Mouse (Mus musculus) embryonic facial prominence, embryonic 10.5 days (tissue): Measurements from ENCODE around the gene Jag2. TPM values are rescaled to one million over a fixed set of nuclear protein-coding genes. Genes with fewer than 3 reads are reported as not detected.

Experiments used
- DNase-seq: peaks from one replicate; pipeline ENCODE4 v3.0.0-alpha.2; 2017; ENCODE audit warnings: low spot score
- H3K27ac ChIP-seq: fragments of 300-500 bp; sonication (generic); replicated peaks from 2 replicates; pipeline ENCODE4 v1.5.1; 2016; ENCODE audit warnings: mild to moderate bottlenecking
- H3K27me3 ChIP-seq: fragments of 300-500 bp; sonication (generic); replicated peaks from 2 replicates; pipeline ENCODE4 v1.6.1; 2016; ENCODE audit warnings: low read depth, mild to moderate bottlenecking; ENCODE audit not compliant: poor library complexity, severe bottlenecking
- H3K36me3 ChIP-seq: fragments of 300-500 bp; sonication (generic); replicated peaks from 2 replicates; pipeline ENCODE4 v1.6.1; 2016; ENCODE audit warnings: mild to moderate bottlenecking, moderate library complexity
- H3K4me1 ChIP-seq: fragments of 300-500 bp; sonication (generic); 2 replicates; pipeline ENCODE4 v1.6.1; 2016
- H3K4me3 ChIP-seq: fragments of 300-500 bp; sonication (generic); 2 replicates; pipeline ENCODE4 v1.5.1; 2016; ENCODE audit warnings: mild to moderate bottlenecking, moderate library complexity
- H3K9me3 ChIP-seq: fragments of 300-500 bp; sonication (generic); 2 replicates; pipeline ENCODE4 v1.6.1; 2016; ENCODE audit warnings: mild to moderate bottlenecking
- WGBS: fragments of 180-500 bp; shearing (Covaris S2); methylation state at CpG from one replicate; pipeline ENCODE4 v1.1.7; 2016; 5-methylcytosine and 5-hydroxymethylcytosine counted together
- polyA plus RNA-seq: library from polyadenylated mRNA; unstranded; fragments of >200 nt; fragmentation: Nextera tagmentation; extraction: Ambion mirVana; gene quantifications from 2 replicates; pipeline ENCODE4 v1.2.1, GENCODE M21; 2016

Jag2 gene
- polyA plus RNA-seq, 1 experiment from 2014 or later, result 5.3 TPM

DNA sequence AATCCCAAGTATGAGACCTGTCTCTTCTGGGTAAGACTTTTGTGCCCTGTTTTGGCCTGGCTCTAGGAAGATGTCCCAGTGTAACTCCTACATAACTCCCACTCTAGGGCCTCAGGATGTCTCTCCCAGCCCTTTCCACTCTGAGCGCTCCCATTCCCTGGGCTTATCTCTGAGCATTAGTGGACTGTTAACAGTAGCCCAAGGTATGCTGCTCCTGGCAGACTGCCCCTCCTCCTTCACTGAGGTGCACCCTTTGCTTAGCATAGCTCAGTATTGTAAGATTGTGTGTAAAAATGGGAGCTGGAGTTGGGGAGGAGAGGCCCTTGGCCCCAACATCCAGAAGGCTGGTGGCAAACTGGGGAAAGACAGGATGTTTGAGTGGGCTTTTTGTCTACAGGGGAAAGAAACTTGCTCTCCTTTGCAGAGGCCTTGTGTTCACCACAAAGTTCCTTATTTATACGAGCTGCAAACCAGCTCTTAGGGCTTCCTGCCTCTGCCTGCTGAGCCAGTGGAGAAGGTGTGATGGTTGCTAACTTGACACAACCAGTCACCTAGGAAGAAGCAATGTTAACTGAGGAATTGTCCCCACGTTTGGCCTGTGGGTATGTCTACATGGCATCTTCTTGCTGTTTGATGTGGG, 23.5 kb upstream of the Jag2 start:
- H3K27ac ChIP-seq, result 0 out of 2 replicates have a peak overlapping the region, but pooled peaks have one; percentile 14
- no peaks in the 10 kb centered on the region for H3K9me3 ChIP-seq
- H3K36me3 ChIP-seq, result peaks cover 14% of the 10 kb centered on the region
- peaks cover 7% of the 10 kb centered on the region; the same call in 1 of the 2 replicates for H3K27me3 ChIP-seq
- 77% methylated on average over 3 of the region's 3 CpGs for WGBS
- no peak overlapping the region for H3K4me3 ChIP-seq
- no peak for DNase-seq
- peaks cover 43% of the 10 kb centered on the region for H3K4me1 ChIP-seq

DNA sequence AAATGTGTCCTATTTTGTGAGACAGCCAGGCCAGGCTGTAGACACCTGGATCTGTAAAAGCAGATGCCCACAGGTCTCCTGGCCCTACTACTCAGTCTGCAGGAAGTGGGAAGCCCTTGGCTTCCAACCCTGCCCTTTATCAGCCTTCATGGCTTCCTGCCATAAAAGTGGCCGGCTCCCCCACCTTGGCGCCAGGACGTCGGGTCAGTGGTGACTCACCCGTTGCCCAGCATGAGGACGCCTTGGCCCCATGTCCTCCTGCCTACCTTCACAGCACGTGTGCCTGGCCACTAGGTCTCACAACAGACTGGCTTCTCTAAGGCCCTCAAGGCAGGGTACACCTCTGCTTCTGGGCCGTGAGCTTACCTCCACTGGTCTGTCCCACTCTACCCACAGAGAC, 22.9 kb upstream of the Jag2 start:
- Histone ChIP-seq H3K27ac (0 out of 2 replicates have a peak overlapping the region, but pooled peaks have one; percentile 14), H3K9me3 (no peaks in the 10 kb centered on the region), H3K36me3 (peaks cover 8% of the 10 kb centered on the region), H3K27me3 (peaks cover 7% of the 10 kb centered on the region; the same call in 1 of the 2 replicates), H3K4me1 (peaks cover 49% of the 10 kb centered on the region), H3K4me3 (no peak overlapping the region)
- no peak for DNase-seq
- 78% methylated on average over 8 of the region's 8 CpGs for WGBS

DNA sequence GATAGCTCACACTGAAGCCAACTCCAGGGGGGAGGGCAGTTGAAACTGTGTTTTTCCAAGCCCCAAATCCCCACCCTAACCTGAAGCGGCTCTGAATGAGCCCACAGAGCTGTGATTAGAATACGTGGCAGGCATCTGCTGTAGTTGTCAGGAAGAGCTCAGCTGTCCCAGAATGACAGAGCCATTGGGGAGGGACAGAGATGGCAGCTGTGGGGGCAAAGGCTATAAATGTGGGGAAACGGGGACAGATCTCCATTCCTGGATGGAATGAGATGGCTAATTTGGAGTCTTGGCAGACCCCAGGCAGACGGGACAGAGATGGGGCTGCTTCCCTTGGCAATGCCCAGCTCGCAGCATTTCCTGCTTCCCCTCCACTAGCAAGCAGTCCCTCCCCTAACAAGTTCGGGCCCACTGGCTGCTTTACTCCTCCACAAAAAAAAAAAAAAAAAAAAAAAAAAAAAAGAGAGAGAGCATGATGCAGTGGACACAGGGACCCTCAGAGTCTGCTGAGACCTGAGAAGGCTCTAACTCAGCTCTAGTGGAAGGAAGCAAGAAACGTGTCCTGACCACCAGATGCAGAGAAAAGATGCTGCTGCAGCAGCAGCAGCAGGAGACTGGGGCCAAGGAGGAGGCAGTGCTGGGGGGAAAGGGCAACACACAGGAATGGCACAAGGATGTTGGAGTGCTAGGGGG, 21.7 kb upstream of the Jag2 start:
- Histone ChIP-seq H3K4me3 (peak overlapping the region; percentile 74; the same call in 1 of the 2 replicates), H3K4me1 (peaks cover 54% of the 10 kb centered on the region), H3K9me3 (no peaks in the 10 kb centered on the region), H3K36me3 (0 out of 2 replicates have a peak, but pooled peaks cover under 1% of the 10 kb centered on the region), H3K27me3 (peaks cover 7% of the 10 kb centered on the region; the same call in 1 of the 2 replicates), H3K27ac (peak overlapping the region; percentile 97)
- 25% methylated on average over 7 of the region's 7 CpGs for WGBS
- no peak for DNase-seq

DNA sequence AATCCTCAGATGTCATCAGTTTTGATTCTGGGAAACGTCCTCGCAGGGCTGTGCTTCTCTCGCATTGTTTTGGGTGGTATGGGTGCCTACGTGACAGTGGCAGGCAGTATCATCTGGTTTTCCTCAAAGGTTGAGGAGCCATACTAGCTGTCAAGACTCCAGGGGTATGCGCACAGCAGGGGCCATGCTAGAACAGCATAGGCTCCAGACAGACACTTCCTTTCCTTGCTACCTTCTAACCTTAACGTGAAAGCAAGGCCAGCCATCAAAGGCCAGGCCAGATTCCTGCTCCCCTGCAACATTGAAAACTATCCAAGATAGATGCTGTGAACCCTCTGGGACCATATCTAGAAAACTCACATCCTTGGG, 21.2 kb upstream of the Jag2 start:
- peak; percentile 39 for DNase-seq
- H3K27ac ChIP-seq, result peak overlapping the region; percentile 97
- H3K4me3 ChIP-seq, result peak overlapping the region; percentile 74
- H3K27me3 ChIP-seq, result peaks cover 7% of the 10 kb centered on the region; the same call in 1 of the 2 replicates
- H3K4me1 ChIP-seq, result peaks cover 54% of the 10 kb centered on the region
- no peaks in the 10 kb centered on the region for H3K36me3 ChIP-seq
- no peaks in the 10 kb centered on the region for H3K9me3 ChIP-seq
- 10% methylated on average over 6 of the region's 6 CpGs for WGBS

DNA sequence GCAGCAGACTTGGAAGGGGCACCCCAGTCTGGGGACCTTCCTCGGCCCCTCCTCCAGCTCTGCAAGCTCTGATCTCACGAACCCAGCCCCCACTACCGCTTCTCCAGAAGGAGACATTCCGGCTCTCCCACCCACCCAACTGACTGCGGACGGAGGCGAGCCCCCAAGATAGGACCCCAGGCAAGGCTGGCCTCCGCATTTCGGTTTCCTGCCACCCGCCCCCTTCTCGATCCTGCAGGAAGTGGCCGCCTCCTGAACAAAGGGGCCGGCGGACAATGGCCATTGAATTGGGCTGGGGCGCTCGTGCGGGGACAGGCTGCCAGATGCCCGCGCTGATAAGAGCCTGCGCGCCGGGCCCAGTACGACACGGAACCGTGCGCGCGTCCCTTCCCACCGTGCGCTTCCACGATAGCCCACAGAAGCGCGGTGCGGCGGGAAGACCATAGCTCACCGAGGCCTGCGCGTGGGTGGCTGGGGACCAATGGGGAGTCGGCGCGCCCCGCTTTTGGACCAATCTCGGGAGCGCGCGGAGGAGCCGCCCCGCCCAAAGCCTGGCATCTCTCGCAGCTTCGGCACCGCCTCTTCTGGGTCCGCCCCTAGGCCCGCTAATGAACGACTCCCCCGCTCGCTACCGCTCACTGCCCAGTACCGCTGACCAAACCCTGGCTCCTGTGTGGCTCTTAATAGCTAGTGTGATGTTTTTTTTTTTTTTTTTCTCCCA, 20.6 kb upstream of the Jag2 start:
- under 1% methylated on average over 58 of the region's 58 CpGs for WGBS
- DNase-seq, result peak; percentile 93
- Histone ChIP-seq H3K4me1 (peaks cover 54% of the 10 kb centered on the region), H3K27me3 (peaks cover 7% of the 10 kb centered on the region; the same call in 1 of the 2 replicates), H3K9me3 (no peaks in the 10 kb centered on the region), H3K36me3 (no peaks in the 10 kb centered on the region), H3K27ac (peak overlapping the region; percentile 97), H3K4me3 (peak overlapping the region; percentile 74)

DNA sequence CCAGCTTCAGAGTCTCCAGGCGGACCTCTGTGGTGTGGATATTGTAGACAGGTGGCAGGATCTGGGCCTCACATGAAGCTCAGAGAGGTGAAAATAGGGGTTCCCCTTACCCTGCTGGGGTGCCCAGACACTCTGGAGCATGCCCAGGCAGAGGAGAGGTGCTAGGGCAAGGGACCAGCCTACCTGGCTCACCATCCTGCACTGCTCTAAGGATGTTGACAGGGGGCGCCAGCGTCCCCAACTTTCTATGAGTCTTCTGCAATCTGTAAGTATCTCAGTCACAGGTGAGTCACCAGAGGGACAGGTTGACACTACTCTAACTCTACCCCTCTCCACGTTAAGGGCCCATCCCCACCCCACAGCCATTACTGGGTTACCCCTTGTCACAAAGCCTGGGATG, 17.7 kb upstream of the Jag2 start:
- peak; percentile 36 for DNase-seq
- Histone ChIP-seq H3K9me3 (no peaks in the 10 kb centered on the region), H3K4me1 (peaks cover 52% of the 10 kb centered on the region), H3K27ac (0 out of 2 replicates have a peak overlapping the region, but pooled peaks have one; percentile 27), H3K4me3 (no peak overlapping the region), H3K36me3 (no peaks in the 10 kb centered on the region), H3K27me3 (peaks cover 14% of the 10 kb centered on the region; the same call in 1 of the 2 replicates)
- WGBS, result 26% methylated on average over 4 of the region's 4 CpGs

DNA sequence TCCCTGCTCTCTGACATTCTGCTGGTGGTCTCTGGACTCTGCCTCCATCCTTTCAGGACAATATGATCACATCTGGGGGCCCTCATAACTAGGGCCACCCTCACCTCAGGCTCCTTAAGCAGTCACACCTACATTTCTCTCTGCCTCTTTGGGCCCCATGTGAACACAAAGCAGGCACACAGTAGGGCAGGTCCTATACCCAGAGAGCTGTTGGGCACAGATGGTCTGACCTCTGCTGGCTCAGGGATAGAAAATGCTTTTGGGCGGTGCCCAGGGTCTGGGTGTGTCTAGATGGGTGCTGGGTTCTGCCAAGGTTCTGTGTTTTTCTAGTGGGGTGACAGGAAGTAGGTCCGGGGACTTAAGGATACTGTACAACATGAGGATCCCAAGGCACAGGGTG, 14.1 kb upstream of the Jag2 start:
- no peaks in the 10 kb centered on the region for H3K36me3 ChIP-seq
- H3K27me3 ChIP-seq, result peaks cover 17% of the 10 kb centered on the region; the same call in 1 of the 2 replicates
- peaks cover 53% of the 10 kb centered on the region for H3K4me1 ChIP-seq
- 81% methylated on average over 2 of the region's 2 CpGs for WGBS
- H3K4me3 ChIP-seq, result no peak overlapping the region
- no peak for DNase-seq
- no peaks in the 10 kb centered on the region for H3K9me3 ChIP-seq
- H3K27ac ChIP-seq, result no peak overlapping the region

DNA sequence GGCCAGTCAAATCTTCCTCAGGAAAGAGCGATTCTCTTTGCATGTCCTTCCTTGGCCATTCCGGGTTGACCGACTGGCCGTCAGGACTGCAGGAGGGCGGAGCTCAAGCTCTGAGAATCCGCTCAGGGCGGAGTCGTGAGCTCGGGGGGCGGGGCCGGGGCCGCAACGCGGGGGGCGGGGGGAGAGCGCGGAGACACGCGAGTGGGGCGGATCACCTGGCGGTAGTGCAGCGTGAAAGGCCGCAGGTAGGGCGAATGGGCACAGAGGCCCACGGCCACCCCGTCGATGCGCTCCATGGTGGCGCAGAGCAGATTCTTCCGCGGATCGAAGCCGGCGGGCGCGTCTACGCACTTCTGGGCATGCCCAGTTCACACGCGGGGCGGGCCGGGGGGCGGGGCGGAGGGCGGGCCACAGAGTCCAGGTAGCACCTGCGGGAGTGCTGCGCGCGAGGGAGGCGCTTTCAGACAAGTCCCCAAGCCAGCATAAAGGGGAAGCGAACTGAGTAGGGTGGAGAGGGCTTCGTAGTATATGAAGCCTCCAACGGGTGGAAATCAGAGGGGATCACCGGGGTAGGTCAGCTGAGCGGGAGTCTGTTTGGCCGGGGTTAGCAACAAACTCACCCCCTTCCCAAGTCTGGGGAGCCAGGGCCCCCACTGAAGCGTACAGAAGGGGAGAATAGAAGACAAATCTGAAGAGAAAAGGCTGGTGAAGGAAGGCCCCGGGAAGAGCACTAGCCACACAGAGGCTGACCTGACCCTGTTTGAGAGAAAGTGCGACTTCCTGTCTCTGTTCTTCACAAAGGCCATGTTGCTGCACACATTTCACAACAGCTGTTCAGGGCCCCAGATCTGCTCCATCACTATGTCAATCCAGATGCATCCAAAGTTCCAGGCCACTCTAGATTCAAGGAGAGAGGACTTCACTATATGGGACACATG, 12.5 kb upstream of the Jag2 start, which contains the start of gene Nudt14:
Nudt14 (minus strand) TSS at position 349 of the 938 bp plus-strand sequence.
- Histone ChIP-seq H3K4me3 (peak within 1 kb of the TSS; percentile 87), H3K36me3 (no peaks in the 10 kb centered on the region), H3K27me3 (peaks cover 17% of the 10 kb centered on the region; the same call in 1 of the 2 replicates), H3K9me3 (no peaks in the 10 kb centered on the region), H3K27ac (peak within 1 kb of the TSS; percentile 97), H3K4me1 (peaks cover 54% of the 10 kb centered on the region)
- 2% methylated on average over 57 of the region's 58 CpGs for WGBS
- peak; percentile 88 for DNase-seq

DNA sequence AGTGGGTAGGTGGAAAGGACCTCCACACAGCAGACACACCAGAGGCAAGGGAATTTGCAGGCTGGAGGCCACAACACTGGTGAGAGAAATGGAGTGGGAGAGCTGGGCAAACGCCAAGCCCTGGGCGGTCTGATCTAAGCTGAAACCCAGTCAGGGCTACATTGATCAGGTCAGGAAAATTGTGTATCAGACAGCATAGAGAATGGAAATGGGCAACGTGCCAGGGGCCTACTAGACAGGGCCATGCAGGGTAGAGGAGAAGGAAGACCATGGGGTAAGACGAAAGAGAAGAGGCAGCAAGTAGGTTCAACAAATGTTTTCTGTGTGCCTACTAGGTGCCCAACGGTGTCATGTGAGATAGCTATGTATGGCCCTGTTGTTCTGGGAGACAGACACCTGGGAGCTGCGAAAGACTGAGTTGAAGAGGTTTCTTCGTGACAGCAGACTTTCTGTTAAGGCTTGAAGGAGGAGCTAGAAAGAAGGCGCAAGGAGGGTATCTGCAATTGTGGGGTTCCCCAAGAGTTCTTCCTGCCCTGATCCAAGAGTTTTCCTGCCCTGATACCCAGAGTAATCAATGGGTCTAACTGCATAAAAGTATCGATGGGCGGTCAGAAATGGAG, 11.7 kb upstream of the Jag2 start:
- Histone ChIP-seq H3K9me3 (no peaks in the 10 kb centered on the region), H3K36me3 (no peaks in the 10 kb centered on the region), H3K4me1 (peaks cover 52% of the 10 kb centered on the region), H3K27ac (peak overlapping the region; percentile 97), H3K27me3 (peaks cover 17% of the 10 kb centered on the region; the same call in 1 of the 2 replicates), H3K4me3 (peak overlapping the region; percentile 87)
- WGBS, result 44% methylated on average over 10 of the region's 10 CpGs
- DNase-seq, result no peak

DNA sequence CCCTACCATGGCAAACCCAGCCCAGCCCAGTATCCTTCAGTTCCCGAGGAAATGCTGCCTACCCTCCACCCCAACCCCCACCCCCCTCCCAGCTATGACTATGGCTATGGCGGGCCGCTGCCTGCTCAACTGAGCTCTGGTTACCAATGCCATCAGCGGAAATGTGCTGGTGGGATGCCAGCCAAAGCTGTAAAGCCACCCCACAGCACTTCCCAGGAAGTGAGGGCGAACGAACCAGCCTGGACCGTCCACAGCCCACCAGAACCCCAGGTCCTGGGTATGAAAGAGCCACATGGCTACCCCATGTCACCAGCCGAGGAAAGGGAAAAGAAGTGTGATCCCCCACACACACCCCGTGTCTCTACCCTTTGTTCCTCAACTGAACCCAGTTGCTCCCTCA, 11.1 kb upstream of the Jag2 start:
- no peak for DNase-seq
- Histone ChIP-seq H3K36me3 (no peaks in the 10 kb centered on the region), H3K4me1 (peaks cover 52% of the 10 kb centered on the region), H3K9me3 (no peaks in the 10 kb centered on the region), H3K4me3 (peak overlapping the region; percentile 87; the same call in 1 of the 2 replicates), H3K27ac (no peak overlapping the region), H3K27me3 (peaks cover 17% of the 10 kb centered on the region; the same call in 1 of the 2 replicates)
- WGBS, result 84% methylated on average over 9 of the region's 9 CpGs

DNA sequence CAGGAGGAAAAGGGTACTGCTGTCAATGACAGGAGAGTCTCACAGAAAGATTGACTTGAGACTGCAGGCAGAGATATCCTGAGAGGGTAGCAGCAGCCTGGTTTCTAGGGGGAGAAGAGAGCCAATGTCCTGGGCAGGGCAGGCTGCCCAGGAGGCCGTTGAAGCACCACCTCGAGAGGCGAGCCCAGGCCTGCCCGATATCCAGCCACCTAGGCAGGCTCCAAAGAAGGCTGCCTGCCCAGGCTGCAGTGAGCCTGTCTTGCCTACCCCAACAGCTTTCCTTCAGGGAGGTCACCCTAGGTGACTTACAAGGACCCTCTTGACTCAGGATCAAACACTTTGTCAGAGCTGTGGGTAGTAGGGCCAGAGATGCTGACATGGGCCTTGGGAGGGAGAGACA, 10.7 kb upstream of the Jag2 start:
- peaks cover 17% of the 10 kb centered on the region; the same call in 1 of the 2 replicates for H3K27me3 ChIP-seq
- WGBS, result 77% methylated on average over 4 of the region's 4 CpGs
- no peaks in the 10 kb centered on the region for H3K9me3 ChIP-seq
- no peak for DNase-seq
- H3K27ac ChIP-seq, result no peak overlapping the region
- no peaks in the 10 kb centered on the region for H3K36me3 ChIP-seq
- peaks cover 52% of the 10 kb centered on the region for H3K4me1 ChIP-seq
- H3K4me3 ChIP-seq, result 0 out of 2 replicates have a peak overlapping the region, but pooled peaks have one; percentile 87
